Mouse (Mus musculus) megakaryocyte, embryonic 14.5 days (primary cell): ENCODE data around the gene Zdhhc23.

ENCODE experiments used
- FLI1 ChIP-seq: IDR thresholded peaks from 2 replicates; pipeline ENCODE4 v1.6.1; 2012; ENCODE audit warnings: low read length, inconsistent platforms, mixed read lengths
- GATA1 ChIP-seq: IDR thresholded peaks from 3 replicates; pipeline ENCODE4 v1.6.1; 2012; ENCODE audit warnings: mixed read lengths, low read length, inconsistent platforms, borderline replicate concordance

- TF ChIP-seq FLI1 = no peak
- TF ChIP-seq GATA1 = no peak
These were observed 19.9 kb upstream of the Zdhhc23 start for GRCm38 (mm10) chr16:43999541-43999940.
